ENCODE assay signal across 25 mouse cellular contexts in genomic region chr17:50084721-50085120, GRCm38 (mm10).
DNase-seq lines count a peak whose midpoint lies in the region; TF ChIP-seq lines count a peak whose summit lies in the region.
"Had no signal": no experiment of that assay in that cellular context is flagged by ENCODE, and none has a peak within 500 bp of the region (broad histone marks: within the 10 kb centered on the region; RNA-seq: fewer than 3 reads in every experiment).

No protein-coding gene starts in this region.

- H3K4me3 ChIP-seq in heart, adult 2 months, result no peak overlapping the region
- no peak overlapping the region for H3K4me3 ChIP-seq in spleen, adult 2 months (ENCODE audit: extremely low read depth, insufficient read depth, insufficient read length)
- H3K4me3 ChIP-seq: forebrain, embryonic 10.5 days; forebrain, embryonic 13.5 days; gastrocnemius, adult 2 months; heart, embryonic 12.5 days; heart, embryonic 15.5 days; hindbrain, embryonic 10.5 days; hindbrain, embryonic 13.5 days had no signal

- H3K79me2 ChIP-seq in heart, adult 2 months (replicated peaks; ENCODE audit: control insufficient read depth, insufficient read depth, low read length), result peaks cover 2% of the 10 kb centered on the region; the same call in 1 of the 2 replicates

- H3K9ac ChIP-seq in heart, adult 2 months (ENCODE audit: low read depth, low read length), result no peak overlapping the region
- H3K9ac ChIP-seq: forebrain, embryonic 13.5 days; heart, embryonic 12.5 days; heart, embryonic 15.5 days; hindbrain, embryonic 13.5 days had no signal

- no peak for TF ChIP-seq EP300 in heart, adult 2 months (IDR thresholded peaks at IDR 0.05; ENCODE audit: insufficient read depth, low read depth, low read length)

- peak; percentile 89 for DNase-seq in heart, adult 11 months
- DNase-seq in heart, adult 2 months, result no peak
- no peak for DNase-seq in spleen, adult 2 months (ENCODE audit: low read depth in 1 of 2, low spot score in 2 of 2)
- no peak for DNase-seq in spleen, postnatal 10 days (ENCODE audit: low spot score in 2 of 2)
- peak; percentile 40 to 42 for DNase-seq in thymus, postnatal 10 days (ENCODE audit: low spot score in 2 of 2)
- DNase-seq in thymus, postnatal 36 days, result peak; percentile 53 to 67
- no peak for DNase-seq in gastrocnemius, postnatal 36 days
- DNase-seq in kidney, postnatal 25 days, result no peak
- DNase-seq: adrenal gland, postnatal 10 days; adrenal gland, postnatal 36 days; cerebellum, adult 18-20 months; cerebellum, adult 9-10 months; cerebellum, postnatal 14 days; gastrocnemius, adult 2 months; gastrocnemius, postnatal 14 days; heart, postnatal 10 days; heart, postnatal 36 days had no signal

- H3K27ac ChIP-seq in heart, adult 2 months, result no peak overlapping the region
- H3K27ac ChIP-seq in spleen, adult 2 months (ENCODE audit: insufficient read depth, low read length), result peak overlapping the region; percentile 7; the same call in 1 of the 2 replicates
- H3K27ac ChIP-seq: forebrain, embryonic 10.5 days; forebrain, embryonic 13.5 days; gastrocnemius, adult 2 months; heart, embryonic 15.5 days; hindbrain, embryonic 10.5 days; hindbrain, embryonic 13.5 days had no signal

- H3K4me1 ChIP-seq in heart, adult 2 months (ENCODE audit: control insufficient read depth, insufficient read depth, low read length), result peaks cover 15% of the 10 kb centered on the region
- peaks cover 17% of the 10 kb centered on the region for H3K4me1 ChIP-seq in spleen, adult 2 months (ENCODE audit: control insufficient read depth, insufficient read depth, insufficient read length)
- H3K4me1 ChIP-seq: forebrain, embryonic 13.5 days; heart, embryonic 12.5 days; hindbrain, embryonic 13.5 days had no signal

- TF ChIP-seq CTCF in heart, adult 2 months (IDR thresholded peaks at IDR 0.05), result no peak
- no peak for TF ChIP-seq CTCF in spleen, adult 2 months (IDR thresholded peaks at IDR 0.05; ENCODE audit: extremely low read depth, insufficient read depth, insufficient read length, insufficient replicate concordance)

- peaks cover 9% of the 10 kb centered on the region for H3K36me3 ChIP-seq in heart, adult 2 months (ENCODE audit: control insufficient read depth, insufficient read depth, low read length)
- H3K36me3 ChIP-seq in spleen, adult 2 months (ENCODE audit: control insufficient read depth, insufficient read depth, low read length), result peaks cover 11% of the 10 kb centered on the region
- H3K36me3 ChIP-seq: forebrain, embryonic 10.5 days; G1E; hindbrain, embryonic 10.5 days; hindbrain, embryonic 13.5 days had no signal

- TF ChIP-seq POLR2A in heart, adult 2 months (IDR thresholded peaks at IDR 0.05; ENCODE audit: insufficient read depth, low read depth, low read length), result no peak
- no peak for TF ChIP-seq POLR2A in spleen, adult 2 months (IDR thresholded peaks at IDR 0.05; ENCODE audit: low read depth, low read length)

- 95% methylated on average over 6 of the region's 6 CpGs for WGBS in heart, adult 2 months
- WGBS in spleen, adult 2 months, result 82% methylated on average over 6 of the region's 6 CpGs

- intact Hi-C loops in heart, adult 2 months (cut with DNase I), result loop anchor here (5.0 kb wide), 1 partner anchor 33 kb away; no protein-coding TSS in a partner anchor
- intact Hi-C loops in gastrocnemius, postnatal 36 days (cut with DNase I), result no loop called here

- H3K27me3 ChIP-seq in heart, adult 2 months (ENCODE audit: control insufficient read depth, insufficient read depth, low read length), result no peaks in the 10 kb centered on the region
- H3K27me3 ChIP-seq in spleen, adult 2 months (ENCODE audit: control insufficient read depth, insufficient read depth, low read length), result no peaks in the 10 kb centered on the region
- H3K27me3 ChIP-seq: forebrain, embryonic 13.5 days; heart, embryonic 12.5 days; heart, embryonic 15.5 days; hindbrain, embryonic 13.5 days; Patski had no signal

Comparison
In these comparisons a context has a peak if more than half of its experiments do, and no peak if none do; other contexts are left out.
1. DNase-seq: peak in heart, adult 11 months (single experiment), thymus, postnatal 10 days (2 of 2) and thymus, postnatal 36 days (2 of 2); none in heart, adult 2 months (0 of 2), spleen, adult 2 months (0 of 2), spleen, postnatal 10 days (0 of 2), gastrocnemius, postnatal 36 days (0 of 2) and kidney, postnatal 25 days (0 of 2).